Mouse (Mus musculus) skeletal muscle tissue, adult 2 months (tissue): ENCODE data around the gene Krtap5-2.
"Not testable (repeated sequence)": the region's sequence is repeated elsewhere in the genome, so short reads cannot be mapped to it uniquely, and the experiment has no call there.

Experiments
- DNase-seq: peaks from one replicate; pipeline ENCODE4 v3.0.0-alpha.2; 2012; ENCODE audit warnings: low read depth, low spot score

Gene Krtap5-2

GRCm38 (mm10) chr7:142175905-142176304 is at the start of gene Krtap5-2:
TSS of gene Krtap5-2 (minus strand) at chr7:142176005.
- not testable (repeated sequence) for DNase-seq

GRCm38 (mm10) chr7:142224518-142224917 is 48.7 kb upstream of the Krtap5-2 start:
- DNase-seq = no peak

DNA sequence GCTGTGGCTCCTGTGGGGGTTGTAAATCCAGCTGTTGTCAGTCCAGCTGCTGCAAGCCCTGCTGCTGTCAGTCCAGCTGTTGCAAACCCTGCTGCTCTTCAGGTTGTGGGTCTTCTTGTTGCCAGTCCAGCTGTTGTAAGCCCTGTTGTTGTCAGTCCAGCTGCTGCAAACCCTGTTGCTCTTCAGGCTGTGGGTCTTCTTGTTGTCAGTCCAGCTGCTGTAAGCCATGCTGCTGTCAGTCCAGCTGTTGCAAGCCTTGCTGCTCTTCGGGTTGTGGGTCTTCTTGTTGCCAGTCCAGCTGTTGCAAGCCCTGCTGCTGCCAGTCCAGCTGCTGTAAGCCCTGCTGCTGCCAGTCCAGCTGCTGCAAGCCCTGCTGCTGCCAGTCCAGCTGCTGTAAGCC is 36.3 kb upstream of the Krtap5-2 start:
- DNase-seq = not testable (repeated sequence)

DNA sequence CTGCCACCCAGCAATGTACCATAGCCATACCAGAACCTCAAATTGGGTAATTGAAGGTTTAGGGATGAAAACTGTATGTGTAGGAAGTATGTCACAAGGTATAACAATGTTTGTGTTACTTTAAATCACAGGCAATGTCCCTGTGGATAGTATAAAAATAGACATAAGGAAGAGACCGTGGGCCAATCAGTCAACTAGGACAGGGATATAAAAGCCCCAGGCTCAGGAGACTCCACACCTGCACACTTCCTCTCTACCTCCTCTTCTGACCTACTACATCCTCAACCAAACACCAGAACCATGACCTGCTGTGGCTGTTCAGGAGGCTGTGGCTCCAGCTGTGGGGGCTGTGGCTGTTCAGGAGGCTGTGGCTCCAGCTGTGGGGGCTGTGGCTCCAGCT is 35.8 kb upstream of the Krtap5-2 start, which contains the start of gene Gm7579:
Gene Gm7579 (plus strand): TSS at position 301 of the 400 bp plus-strand sequence.
- DNase-seq = no peak

DNA sequence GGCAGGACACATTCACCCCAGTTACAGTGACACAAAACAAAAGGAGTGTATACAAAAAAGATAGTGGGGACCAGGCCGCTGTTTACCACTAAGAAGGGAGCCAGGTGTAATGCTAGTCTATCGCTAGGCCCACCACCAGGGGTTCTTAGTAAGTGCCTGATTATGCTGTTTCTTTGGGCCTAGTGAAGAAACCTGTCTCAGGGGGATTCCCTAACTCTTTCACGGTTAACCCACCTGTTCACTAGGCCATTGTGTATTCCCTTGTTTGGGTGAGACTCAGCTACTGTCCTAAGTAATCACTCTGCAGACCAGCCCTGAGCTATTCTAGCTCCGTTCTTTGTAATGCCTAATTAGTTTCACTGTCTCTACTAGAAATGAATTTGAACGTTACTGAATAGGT is 31.1 kb upstream of the Krtap5-2 start:
- DNase-seq = not testable (repeated sequence)

GRCm38 (mm10) chr7:142205488-142205887 is 29.7 kb upstream of the Krtap5-2 start:
- no peak for DNase-seq

DNA sequence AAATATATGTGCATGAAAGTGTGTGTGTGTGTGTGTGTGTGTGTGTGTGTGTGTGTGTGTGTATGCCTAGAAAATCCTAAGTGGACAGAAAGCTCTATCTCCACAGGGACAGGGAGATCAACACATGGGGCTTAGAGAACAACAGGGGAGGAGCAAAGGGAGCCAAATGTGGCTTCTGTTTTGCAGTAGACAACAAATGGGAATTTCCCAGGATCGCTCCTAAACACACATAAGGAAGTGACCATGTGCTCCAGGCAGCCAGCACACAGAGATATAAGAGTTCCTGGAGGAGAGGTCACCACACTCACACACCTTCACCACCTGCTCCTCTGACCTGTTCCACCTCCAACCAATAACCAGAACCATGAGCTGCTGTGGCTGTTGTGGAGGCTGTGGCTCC is 25.3 kb upstream of the Krtap5-2 start, which contains the start of gene Krtap5-3:
Gene Krtap5-3 (plus strand): TSS at position 301 of the 400 bp plus-strand sequence.
- no peak for DNase-seq

DNA sequence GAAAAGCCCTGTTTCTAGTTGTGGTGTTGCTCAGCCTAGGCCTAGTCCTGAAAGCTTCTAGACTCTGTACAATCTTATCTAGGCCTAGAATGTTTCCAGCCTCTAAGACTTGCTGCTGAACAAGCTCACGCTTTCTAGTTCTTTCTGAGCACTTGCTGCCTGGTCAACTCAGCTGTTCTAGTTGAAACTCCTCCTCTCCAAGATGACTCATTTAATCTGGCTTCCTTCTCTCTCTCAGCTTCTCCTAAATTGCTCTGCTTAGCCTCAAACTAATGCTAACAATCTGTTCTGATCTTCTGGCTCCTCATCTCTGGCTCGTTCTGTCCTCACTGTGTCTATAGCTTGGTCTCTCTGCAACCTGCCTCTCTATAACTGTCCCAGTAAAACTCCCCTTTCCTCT is 22.9 kb upstream of the Krtap5-2 start:
- DNase-seq = no peak

DNA sequence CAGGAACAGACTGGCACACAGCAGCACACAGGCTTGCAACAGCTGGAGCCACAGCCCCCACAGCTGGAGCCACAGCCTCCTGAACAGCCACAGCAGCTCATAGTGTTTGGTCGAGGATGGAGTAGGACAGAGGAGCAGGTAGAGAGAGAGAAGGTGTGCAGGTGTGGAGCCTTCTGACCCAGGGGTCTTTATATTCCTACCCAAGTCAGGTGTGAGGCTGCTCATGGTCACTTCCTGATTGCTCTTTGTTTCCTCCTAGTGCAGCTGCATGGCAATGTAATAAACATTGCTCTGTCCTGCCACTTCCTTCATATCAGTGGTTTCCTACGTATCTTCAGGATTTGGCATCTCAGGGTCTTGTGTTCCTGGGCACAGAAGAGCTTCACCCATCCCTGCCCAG is 14.5 kb upstream of the Krtap5-2 start, which contains the start of gene Gm10153:
Gene Gm10153 (minus strand): TSS at position 101 of the 400 bp plus-strand sequence.
- no peak for DNase-seq

DNA sequence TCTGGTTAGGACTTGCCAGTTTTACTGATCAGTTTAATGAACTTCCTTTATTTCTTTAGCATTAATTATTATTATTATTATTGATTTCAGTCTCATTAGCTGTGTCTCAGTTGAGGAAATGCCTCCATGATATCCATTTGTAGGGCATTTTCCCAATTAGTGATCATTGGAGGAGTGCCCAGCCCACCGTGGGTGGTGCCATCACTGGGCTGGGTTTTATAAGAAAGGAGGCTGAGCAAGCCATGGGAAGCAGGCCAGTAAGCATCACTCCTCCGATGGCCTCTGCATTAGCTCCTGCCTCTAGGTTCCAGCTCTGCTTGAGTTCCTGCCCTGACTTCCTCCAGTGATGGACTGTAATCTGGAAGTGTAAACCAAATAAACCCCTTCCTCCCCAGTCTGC is 12.4 kb upstream of the Krtap5-2 start:
- no peak for DNase-seq

GRCm38 (mm10) chr7:142181021-142181420 is 5.2 kb upstream of the Krtap5-2 start:
- DNase-seq = no peak

DNA sequence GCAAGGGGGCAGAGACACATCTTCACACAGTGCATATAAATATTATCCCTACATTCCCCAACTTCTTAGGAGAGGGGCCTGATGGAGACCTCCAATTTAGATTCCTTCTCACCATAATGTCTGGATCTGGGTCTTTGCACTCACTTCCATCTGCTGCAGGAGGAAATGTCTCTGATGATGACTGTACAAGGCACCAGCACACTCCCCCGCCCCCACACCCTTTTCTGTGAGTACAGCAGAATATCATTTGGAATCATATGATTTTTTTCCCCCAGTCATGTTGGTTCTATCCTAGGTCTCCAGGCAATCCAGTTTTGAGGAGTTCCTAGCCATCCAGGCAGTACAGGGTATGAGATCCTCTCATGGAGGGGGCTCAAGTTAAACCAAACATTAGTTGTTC is 2.9 kb upstream of the Krtap5-2 start:
- DNase-seq = no peak

DNA sequence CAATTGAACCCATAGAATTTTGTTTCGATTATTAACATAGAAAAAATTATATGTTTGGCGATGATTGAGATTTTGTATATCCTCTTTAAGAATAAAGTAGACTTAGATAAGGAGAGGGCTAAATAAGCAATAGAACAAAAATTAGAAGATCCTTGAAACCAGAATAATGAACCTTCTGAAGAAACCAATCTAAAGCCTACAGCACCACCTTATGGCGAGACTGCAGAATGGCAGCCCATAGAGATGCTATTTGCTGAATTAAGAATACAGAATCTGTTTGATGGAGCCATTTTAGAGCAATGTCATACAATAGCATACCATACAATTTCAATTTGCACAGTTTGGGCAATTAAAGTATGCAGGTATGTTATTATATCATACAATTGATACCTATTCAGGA is 6.0 kb downstream of the Krtap5-2 start:
- no peak for DNase-seq

- DNase-seq = not testable (repeated sequence)
These were observed 10.2 kb downstream of the Krtap5-2 start, which contains the start of gene Gm4553 for GRCm38 (mm10) chr7:142165639-142166038. TSS of gene Gm4553 (minus strand) at chr7:142165739.

DNA sequence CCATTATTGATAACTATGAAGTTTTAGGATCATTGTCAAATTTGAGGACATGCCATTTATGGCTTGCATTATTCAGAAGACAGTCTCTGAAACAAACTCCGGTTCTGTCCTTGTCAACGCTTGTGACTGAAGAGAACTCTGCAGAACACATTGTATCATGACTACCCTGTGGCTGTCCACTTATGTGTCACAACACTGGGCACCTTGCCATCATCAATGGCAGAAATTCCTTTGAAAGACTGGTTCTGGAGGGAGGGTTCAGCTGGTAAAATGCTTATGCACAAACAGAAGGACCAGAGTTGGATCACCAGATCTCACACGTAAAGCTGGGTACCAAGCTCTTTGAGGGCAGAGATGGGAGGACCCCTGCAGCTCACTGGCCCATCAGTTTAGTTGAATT is 16.4 kb downstream of the Krtap5-2 start:
- no peak for DNase-seq

DNA sequence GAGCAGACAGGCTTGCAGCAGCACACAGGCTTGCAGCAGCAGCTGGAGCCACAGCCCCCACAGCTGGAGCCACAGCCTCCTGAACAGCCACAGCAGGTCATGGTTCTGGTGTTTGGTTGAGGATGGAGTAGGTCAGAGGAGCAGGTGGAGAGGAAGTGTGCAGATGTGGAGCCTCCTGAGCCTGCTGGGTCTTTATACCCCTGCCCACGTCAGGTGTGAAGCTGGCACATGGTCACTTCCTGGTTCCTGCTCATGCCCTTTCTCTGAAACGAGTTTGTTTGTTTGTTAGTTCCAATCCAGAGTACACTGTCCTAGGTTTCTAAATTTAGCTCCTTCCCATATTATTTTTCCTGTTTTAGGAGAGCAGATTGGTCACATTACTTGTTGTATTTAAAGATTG is 18.8 kb downstream of the Krtap5-2 start, which contains the start of gene Gm29735:
Gene Gm29735 (minus strand): TSS at position 101 of the 400 bp plus-strand sequence.
- not testable (repeated sequence) for DNase-seq

GRCm38 (mm10) chr7:142155308-142155707 is 20.5 kb downstream of the Krtap5-2 start:
- DNase-seq = no peak

- no peak for DNase-seq
These were observed 23.6 kb downstream of the Krtap5-2 start for GRCm38 (mm10) chr7:142152191-142152590.

- no peak for DNase-seq
These were observed 27.2 kb downstream of the Krtap5-2 start for GRCm38 (mm10) chr7:142148633-142149032.

GRCm38 (mm10) chr7:142146033-142146432 is 29.8 kb downstream of the Krtap5-2 start:
- DNase-seq = peak; percentile 25

DNA sequence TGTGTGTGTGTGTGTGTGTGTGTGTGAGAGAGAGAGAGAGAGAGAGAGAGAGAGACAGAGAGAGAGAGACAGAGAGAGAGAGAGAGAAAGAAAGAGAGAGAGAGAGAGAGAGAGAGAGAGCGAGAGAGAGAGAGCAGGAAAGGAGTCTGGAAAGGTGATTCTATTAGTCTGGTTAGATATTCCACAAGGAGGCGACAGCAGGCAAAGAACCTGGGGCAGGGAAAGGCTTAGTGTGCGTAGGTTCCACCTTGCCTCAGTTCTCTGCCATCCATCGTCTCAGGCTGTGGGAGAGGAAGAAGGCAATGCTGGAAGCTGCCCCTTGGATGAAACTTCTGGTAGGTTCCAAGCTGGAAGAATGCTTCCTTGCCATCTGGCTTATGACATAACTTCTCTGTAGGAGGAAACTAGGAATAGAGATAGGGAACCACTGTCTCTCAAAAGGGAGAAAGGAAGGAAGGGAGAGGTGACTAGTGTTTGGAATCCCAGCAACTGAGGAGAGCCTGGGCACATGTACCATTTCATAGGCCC is 30.3 kb downstream of the Krtap5-2 start:
- DNase-seq = no peak

DNA sequence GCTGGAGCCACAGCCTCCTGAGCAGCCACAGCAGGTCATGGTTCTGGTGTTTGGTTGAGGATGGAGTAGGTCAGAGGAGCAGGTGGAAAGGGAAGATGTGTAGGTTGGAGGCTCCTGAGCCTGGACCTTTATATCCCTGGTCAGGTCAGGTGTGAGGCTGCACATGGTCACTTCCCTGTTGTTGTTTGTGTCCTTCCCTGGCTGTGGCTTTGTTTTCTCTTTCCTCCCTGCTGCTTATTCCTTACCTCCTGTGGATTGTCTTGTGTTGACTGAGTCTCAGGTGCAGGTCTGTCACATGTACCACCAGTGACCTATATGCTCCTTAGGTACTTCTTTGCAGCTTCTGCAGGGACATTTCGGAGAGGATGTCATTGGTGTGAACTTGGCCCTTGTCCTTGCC is 31.3 kb downstream of the Krtap5-2 start, which contains the start of gene Gm45337:
Gene Gm45337 (minus strand): TSS at position 101 of the 400 bp plus-strand sequence.
- DNase-seq = no peak

GRCm38 (mm10) chr7:142143506-142144010 is 32.2 kb downstream of the Krtap5-2 start:
- DNase-seq = not testable (repeated sequence)
